Mouse (Mus musculus) embryo, embryonic 10 days (tissue): Measurements from ENCODE around the gene Ckap4.
"Not testable (repeated sequence)": the region's sequence is repeated elsewhere in the genome, so short reads cannot be mapped to it uniquely, and the experiment has no call there.

ENCODE experiments used
- DNase-seq: peaks from one replicate; pipeline ENCODE4 v3.0.0-alpha.2; 2015; ENCODE audit warnings: low spot score

Gene Ckap4

GRCm38 (mm10) chr10:84549146-84549919 lies 15.5 kb upstream of the Ckap4 start:
- no peak for DNase-seq

GRCm38 (mm10) chr10:84544841-84545610 lies 11.2 kb upstream of the Ckap4 start:
- DNase-seq = no peak

GRCm38 (mm10) chr10:84542802-84543658 lies 9.2 kb upstream of the Ckap4 start:
- DNase-seq = no peak

- DNase-seq = no peak
Observed at GRCm38 (mm10) chr10:84539651-84540050, 5.8 kb upstream of the Ckap4 start.

GRCm38 (mm10) chr10:84535859-84536258 lies 2.0 kb upstream of the Ckap4 start:
- no peak for DNase-seq

GRCm38 (mm10) chr10:84535458-84535857 lies 1.6 kb upstream of the Ckap4 start:
- no peak for DNase-seq

GRCm38 (mm10) chr10:84532911-84533882 lies 665 bp downstream of the Ckap4 start:
- DNase-seq = peak; percentile 80

- DNase-seq = no peak
Observed at GRCm38 (mm10) chr10:84532191-84532889, 1.5 kb downstream of the Ckap4 start.

- no peak for DNase-seq
Observed at GRCm38 (mm10) chr10:84531576-84531975, 2.3 kb downstream of the Ckap4 start.

- DNase-seq = no peak
Observed at GRCm38 (mm10) chr10:84530388-84530787, 3.5 kb downstream of the Ckap4 start.

- no peak for DNase-seq
Observed at GRCm38 (mm10) chr10:84527631-84528030, 6.2 kb downstream of the Ckap4 start.

GRCm38 (mm10) chr10:84527070-84527469 lies 6.8 kb downstream of the Ckap4 start:
- no peak for DNase-seq

- no peak for DNase-seq
Observed at GRCm38 (mm10) chr10:84526488-84526887, 7.4 kb downstream of the Ckap4 start.

GRCm38 (mm10) chr10:84523682-84524081 lies 10.2 kb downstream of the Ckap4 start:
- DNase-seq = no peak

- DNase-seq = no peak
Observed at GRCm38 (mm10) chr10:84516414-84516927, 17.4 kb downstream of the Ckap4 start.

- DNase-seq = not testable (repeated sequence)
Observed at GRCm38 (mm10) chr10:84515980-84516379, 17.9 kb downstream of the Ckap4 start.

GRCm38 (mm10) chr10:84515512-84515950 lies 18.3 kb downstream of the Ckap4 start:
- DNase-seq = peak; percentile 91

- DNase-seq = peak; percentile 77
Observed at GRCm38 (mm10) chr10:84514038-84514578, 19.8 kb downstream of the Ckap4 start.

- no peak for DNase-seq
Observed at GRCm38 (mm10) chr10:84512766-84513165, 21.1 kb downstream of the Ckap4 start.

- no peak for DNase-seq
Observed at GRCm38 (mm10) chr10:84508603-84509002, 25.3 kb downstream of the Ckap4 start.
